21 mouse cellular contexts compared by ENCODE assay signal in genomic region chr1:133276983-133277382, GRCm38 (mm10). TPM values are rescaled to one million over a fixed set of nuclear protein-coding genes. Genes with fewer than 3 reads are reported as not detected.
DNase-seq lines count a peak whose midpoint lies in the region; ATAC-seq lines count a peak whose summit lies in the region.
"Had no signal": no experiment of that assay in that cellular context is flagged by ENCODE, and none has a peak within 500 bp of the region (broad histone marks: within the 10 kb centered on the region; RNA-seq: fewer than 3 reads in every experiment).

No protein-coding gene starts in this region.

- H3K4me1 ChIP-seq in hindbrain, embryonic 10.5 days (replicated peaks): peaks cover 44% of the 10 kb centered on the region
- 0 out of 2 replicates have a peak, but pooled peaks cover 11% of the 10 kb centered on the region for H3K4me1 ChIP-seq in hindbrain, embryonic 14.5 days (replicated peaks; ENCODE audit: control insufficient read depth, insufficient read depth, low read length)
- peaks cover 29% of the 10 kb centered on the region for H3K4me1 ChIP-seq in midbrain, embryonic 10.5 days
- 0 out of 2 replicates have a peak, but pooled peaks cover 3% of the 10 kb centered on the region for H3K4me1 ChIP-seq in midbrain, embryonic 11.5 days (ENCODE audit: control insufficient read depth, insufficient read depth, low read length)
- H3K4me1 ChIP-seq: limb, embryonic 12.5 days; liver, embryonic 15.5 days had no signal

- no peak for DNase-seq in hindbrain, embryonic 10.5 days (ENCODE audit: low spot score)
- DNase-seq in hindbrain, embryonic 14.5 days (ENCODE audit: low spot score): no peak
- no peak for DNase-seq in midbrain, embryonic 10.5 days (ENCODE audit: low spot score)
- DNase-seq in midbrain, embryonic 11.5 days (ENCODE audit: low spot score, missing footprints): no peak
- DNase-seq in MN1 (ENCODE audit: low spot score): peak; percentile 37
- no peak for DNase-seq in layer of hippocampus, adult 8-10 months (ENCODE audit: low spot score in 2 of 2)
- DNase-seq: cerebellum, adult 11-12 months; cerebellum, postnatal 25 days; heart, adult 2 months; kidney, postnatal 10 days; layer of hippocampus, adult 9-11 months; thymus, postnatal 36 days had no signal

- peaks cover 4% of the 10 kb centered on the region for H3K27me3 ChIP-seq in hindbrain, embryonic 10.5 days (ENCODE audit: insufficient read depth, poor library complexity, severe bottlenecking)
- H3K27me3 ChIP-seq in hindbrain, embryonic 14.5 days (ENCODE audit: control insufficient read depth, insufficient read depth, low read length): no peaks in the 10 kb centered on the region
- no peaks in the 10 kb centered on the region for H3K27me3 ChIP-seq in midbrain, embryonic 10.5 days (ENCODE audit: low read depth, poor library complexity, severe bottlenecking)
- H3K27me3 ChIP-seq in midbrain, embryonic 11.5 days (ENCODE audit: control insufficient read depth, insufficient read depth, low read length): no peaks in the 10 kb centered on the region

- WGBS in hindbrain, embryonic 10.5 days: 78% methylated on average over 5 of the region's 5 CpGs
- 61% methylated on average over 5 of the region's 5 CpGs for WGBS in hindbrain, embryonic 14.5 days
- WGBS in midbrain, embryonic 10.5 days: 85% methylated on average over 5 of the region's 5 CpGs
- 84% methylated on average over 5 of the region's 5 CpGs for WGBS in midbrain, embryonic 11.5 days

- peaks cover 63% of the 10 kb centered on the region for H3K36me3 ChIP-seq in hindbrain, embryonic 10.5 days
- H3K36me3 ChIP-seq in hindbrain, embryonic 14.5 days (replicated peaks; ENCODE audit: control insufficient read depth, insufficient read depth): peaks cover 74% of the 10 kb centered on the region
- peaks cover 95% of the 10 kb centered on the region for H3K36me3 ChIP-seq in midbrain, embryonic 10.5 days
- H3K36me3 ChIP-seq in midbrain, embryonic 11.5 days (ENCODE audit: control insufficient read depth, insufficient read depth, low read length): peaks cover 12% of the 10 kb centered on the region
- H3K36me3 ChIP-seq: limb, embryonic 12.5 days had no signal

- H3K27ac ChIP-seq in hindbrain, embryonic 10.5 days: peak overlapping the region; percentile 37; the same call in 1 of the 2 replicates
- H3K27ac ChIP-seq in hindbrain, embryonic 14.5 days: no peak overlapping the region
- H3K27ac ChIP-seq in midbrain, embryonic 10.5 days (replicated peaks): peak overlapping the region; percentile 25; the same call in 1 of the 2 replicates
- no peak overlapping the region for H3K27ac ChIP-seq in midbrain, embryonic 11.5 days (ENCODE audit: low read depth, low read length)
- H3K27ac ChIP-seq: heart, adult 2 months; limb, embryonic 12.5 days; liver, embryonic 15.5 days had no signal

- ATAC-seq in hindbrain, embryonic 14.5 days (ENCODE audit: low FRiP score): no peak
- ATAC-seq in midbrain, embryonic 11.5 days (ENCODE audit: low FRiP score): no peak
- 0 out of 2 replicates have a peak, but pooled peaks have one; percentile 42 for ATAC-seq in common myeloid progenitor, adult 5-6 weeks (replicated peaks; ENCODE audit: low read depth, poor library complexity, severe bottlenecking)
- ATAC-seq: activated CD4-positive, CD25-positive, alpha-beta regulatory T cell, adult 4 months had no signal

- no peak overlapping the region for H3K4me3 ChIP-seq in hindbrain, embryonic 10.5 days
- H3K4me3 ChIP-seq in hindbrain, embryonic 14.5 days (replicated peaks; ENCODE audit: low read length): no peak overlapping the region
- no peak overlapping the region for H3K4me3 ChIP-seq in midbrain, embryonic 10.5 days
- no peak overlapping the region for H3K4me3 ChIP-seq in midbrain, embryonic 11.5 days (ENCODE audit: low read depth, low read length)
- H3K4me3 ChIP-seq: heart, adult 2 months; limb, embryonic 12.5 days; liver, embryonic 15.5 days had no signal

- no peak overlapping the region for H3K9ac ChIP-seq in hindbrain, embryonic 14.5 days
- H3K9ac ChIP-seq in midbrain, embryonic 11.5 days (ENCODE audit: low read length): no peak overlapping the region
- H3K9ac ChIP-seq: limb, embryonic 12.5 days; liver, embryonic 15.5 days had no signal

- no peaks in the 10 kb centered on the region for H3K9me3 ChIP-seq in hindbrain, embryonic 10.5 days
- no peaks in the 10 kb centered on the region for H3K9me3 ChIP-seq in hindbrain, embryonic 14.5 days (ENCODE audit: control insufficient read depth, low read length)
- H3K9me3 ChIP-seq in midbrain, embryonic 10.5 days (replicated peaks): no peaks in the 10 kb centered on the region
- no peaks in the 10 kb centered on the region for H3K9me3 ChIP-seq in midbrain, embryonic 11.5 days (ENCODE audit: control insufficient read depth, low read length)
- H3K9me3 ChIP-seq: limb, embryonic 12.5 days; liver, embryonic 15.5 days had no signal

- no peak overlapping the region for H3K4me2 ChIP-seq in hindbrain, embryonic 14.5 days (replicated peaks)
- no peak overlapping the region for H3K4me2 ChIP-seq in midbrain, embryonic 11.5 days
- H3K4me2 ChIP-seq: limb, embryonic 12.5 days; liver, embryonic 15.5 days had no signal

RNA-seq across cellular contexts. Expression of gene Golt1a, which starts 32.6 kb away (rescaled TPM):
- not detected in 2 replicates for polyA plus RNA-seq in hindbrain, embryonic 10.5 days (2016; fragmentation: Nextera tagmentation; extraction: Ambion mirVana)
- polyA plus RNA-seq in hindbrain, embryonic 14.5 days (2014; fragmentation: Nextera tagmentation; extraction: Ambion mirVana): not detected in 2 replicates
- not detected in 2 replicates for polyA plus RNA-seq in midbrain, embryonic 10.5 days (2016; fragmentation: Nextera tagmentation; extraction: Ambion mirVana)
- not detected in 2 replicates for polyA plus RNA-seq in midbrain, embryonic 11.5 days (2014; fragmentation: Nextera tagmentation; extraction: Ambion mirVana)
- not detected in 2 replicates for total RNA-seq in common myeloid progenitor, adult 5-6 weeks (2017)
- total RNA-seq in layer of hippocampus, adult 8-10 months (2022): not detected
- total RNA-seq: gastrocnemius, adult 8-10 months; heart, adult 2 months; megakaryocyte-erythroid progenitor cell, adult 5-6 weeks; neutrophil, adult 5-6 weeks had no signal
- polyA plus RNA-seq: activated CD4-positive, CD25-positive, alpha-beta regulatory T cell, adult 4 months; heart, embryonic 16.5 days; limb, embryonic 12.5 days; testis, adult 2 months had no signal

RNA-seq across cellular contexts. Expression of gene Kiss1, which starts 44.7 kb away (rescaled TPM):
- polyA plus RNA-seq in hindbrain, embryonic 10.5 days (2016; fragmentation: Nextera tagmentation; extraction: Ambion mirVana): not detected in 2 replicates
- not detected in 2 replicates for polyA plus RNA-seq in hindbrain, embryonic 14.5 days (2014; fragmentation: Nextera tagmentation; extraction: Ambion mirVana)
- polyA plus RNA-seq in midbrain, embryonic 10.5 days (2016; fragmentation: Nextera tagmentation; extraction: Ambion mirVana): not detected in 2 replicates
- polyA plus RNA-seq in midbrain, embryonic 11.5 days (2014; fragmentation: Nextera tagmentation; extraction: Ambion mirVana): not detected in 2 replicates
- not detected in 2 replicates for total RNA-seq in common myeloid progenitor, adult 5-6 weeks (2017)
- not detected for total RNA-seq in layer of hippocampus, adult 8-10 months (2022)
- total RNA-seq: gastrocnemius, adult 8-10 months; heart, adult 2 months; megakaryocyte-erythroid progenitor cell, adult 5-6 weeks; neutrophil, adult 5-6 weeks had no signal
- polyA plus RNA-seq: activated CD4-positive, CD25-positive, alpha-beta regulatory T cell, adult 4 months; heart, adult 2 months; heart, embryonic 16.5 days; limb, embryonic 12.5 days; liver, embryonic 15.5 days had no signal

Comparison
In these comparisons a context has a peak if more than half of its experiments do, and no peak if none do; other contexts are left out.
1. H3K27ac ChIP-seq: peak in hindbrain, embryonic 10.5 days (single experiment) and midbrain, embryonic 10.5 days (single experiment); none in hindbrain, embryonic 14.5 days (single experiment) and midbrain, embryonic 11.5 days (single experiment).